Mouse (Mus musculus): ENCODE measurements around the gene Rprd2.

DNA sequence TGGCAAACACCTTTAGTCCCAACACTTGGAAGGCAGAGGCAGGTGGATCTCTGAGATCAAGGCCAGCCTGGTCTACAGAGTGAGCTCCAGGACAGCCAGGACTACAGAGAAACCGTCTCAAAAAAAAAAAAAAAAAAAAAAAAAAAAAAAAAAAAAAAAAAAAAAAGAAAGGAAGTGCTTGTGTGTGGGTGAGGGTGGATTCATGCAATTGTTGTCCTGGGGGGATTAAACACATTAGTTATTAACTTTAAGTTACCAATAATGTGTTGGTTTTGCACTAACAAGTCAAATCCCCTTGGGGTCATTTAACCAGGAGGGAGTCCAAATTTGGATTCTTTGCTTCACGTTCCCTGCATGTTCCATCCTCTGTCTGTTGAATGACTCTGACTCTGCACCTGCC lies 7.6 kb upstream of the Rprd2 start:
- TF ChIP-seq CTCF (conservative IDR thresholded peaks at IDR 0.05; ENCODE audit: low read length) (no peak), NANOG (IDR thresholded peaks at IDR 0.05; ENCODE audit: borderline replicate concordance, low read length) (no peak)

All from E14TG2a.4 (cell line).